Mouse (Mus musculus) cerebellum, postnatal 14 days (tissue): ENCODE data around the gene Rtl8a.
A peak's percentile ranks its signal among the peaks of the same experiment; 100 is the strongest.
"Not testable (repeated sequence)": the region's sequence is repeated elsewhere in the genome, so short reads cannot be mapped to it uniquely, and the experiment has no call there.

Source experiments
- DNase-seq, 2 experiments: peaks; one replicate each; pipeline ENCODE4 v3.0.0; 2021; ENCODE audit warnings: mixed read lengths in 2 of 2

Gene Rtl8a

DNA sequence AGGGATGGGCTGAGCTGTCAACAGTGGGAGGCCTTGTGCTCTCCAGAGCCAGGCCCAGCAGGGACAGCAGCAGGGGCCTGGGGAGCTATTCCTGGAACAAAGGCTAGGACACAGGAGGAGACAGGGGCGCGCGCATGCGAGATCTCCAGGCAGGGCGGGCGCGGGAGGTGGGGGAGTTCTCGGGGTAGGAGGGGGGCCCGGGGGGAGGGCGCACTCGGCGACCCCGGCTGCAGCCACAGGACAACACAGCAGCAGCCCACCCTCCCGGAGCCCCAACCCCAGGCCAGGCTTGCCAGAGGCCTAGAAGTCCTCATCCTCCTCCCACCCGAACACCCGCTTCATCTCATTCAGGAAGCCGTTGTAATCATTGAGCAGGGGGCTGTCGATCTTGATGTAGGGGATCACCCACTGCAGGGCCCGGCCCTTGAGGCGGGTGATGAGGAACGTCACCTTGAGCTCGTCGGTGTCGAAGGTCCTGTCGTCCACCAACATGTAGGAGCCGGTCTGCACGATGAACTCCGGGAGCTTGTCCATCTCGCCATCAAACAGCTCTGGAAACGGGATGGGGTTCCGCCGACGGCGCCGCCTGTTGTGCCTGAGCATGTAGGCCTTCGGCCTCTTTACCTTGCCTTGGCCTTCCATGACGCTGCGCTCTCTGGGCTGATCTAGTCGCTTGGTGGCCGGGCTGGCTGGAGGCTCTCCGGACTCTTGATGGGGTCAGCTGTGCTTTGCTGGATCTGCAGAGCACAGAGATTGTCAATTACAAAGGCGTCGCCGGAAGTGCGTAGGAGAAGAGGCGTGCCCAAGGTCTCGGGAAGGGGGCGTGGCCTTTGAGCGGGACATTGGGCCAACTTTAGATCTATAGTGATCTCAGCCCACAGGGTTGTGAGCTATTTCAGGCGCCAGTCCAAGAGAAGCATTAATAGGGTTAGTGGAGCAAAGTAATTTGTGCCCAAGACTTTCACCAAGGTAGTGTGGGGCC lies at the start of gene Rtl8a:
Gene Rtl8a, minus strand, starts transcription at position 703 of the 982 bp plus-strand sequence.
- peak; percentile 83 to 87 for DNase-seq

DNA sequence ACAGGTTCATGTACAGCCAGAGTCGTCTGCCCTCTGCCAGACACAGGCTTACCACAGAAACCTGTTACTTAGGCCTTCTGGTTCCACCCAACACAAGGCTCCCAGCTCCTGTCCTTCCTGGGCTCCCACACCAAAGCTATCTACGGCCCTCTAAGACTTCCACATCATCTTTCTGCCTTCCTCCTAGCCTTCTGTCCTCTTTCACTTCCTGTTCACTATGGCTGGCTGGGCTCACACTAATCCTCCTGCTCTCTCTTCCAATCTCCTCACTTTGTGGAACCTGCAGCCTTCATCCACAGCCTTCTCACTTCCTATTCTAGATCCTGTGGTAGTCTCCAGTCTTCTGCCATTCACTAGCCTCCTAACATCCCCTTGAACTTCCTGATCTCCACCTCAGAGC lies 49.7 kb upstream of the Rtl8a start:
- no peak for DNase-seq

DNA sequence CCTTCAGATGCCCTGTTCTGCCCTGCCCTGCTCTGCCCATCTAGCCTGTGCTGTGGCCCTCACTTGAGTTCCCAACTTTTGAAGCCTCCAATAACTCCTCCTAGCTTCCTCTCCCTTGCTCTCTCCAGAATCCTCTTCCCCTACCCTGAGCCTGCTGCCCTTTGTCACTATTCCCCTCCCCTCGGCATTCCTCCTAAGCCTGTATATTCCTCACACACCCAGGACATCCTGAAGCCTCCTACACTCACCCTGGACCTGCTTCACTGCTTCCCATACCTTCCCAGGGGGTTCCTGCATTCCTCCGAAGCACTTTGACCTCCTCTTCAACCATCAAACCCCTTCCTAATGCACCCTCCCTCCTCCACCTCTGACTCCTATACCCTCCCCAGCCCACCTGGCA lies 48.6 kb upstream of the Rtl8a start:
- no peak for DNase-seq

DNA sequence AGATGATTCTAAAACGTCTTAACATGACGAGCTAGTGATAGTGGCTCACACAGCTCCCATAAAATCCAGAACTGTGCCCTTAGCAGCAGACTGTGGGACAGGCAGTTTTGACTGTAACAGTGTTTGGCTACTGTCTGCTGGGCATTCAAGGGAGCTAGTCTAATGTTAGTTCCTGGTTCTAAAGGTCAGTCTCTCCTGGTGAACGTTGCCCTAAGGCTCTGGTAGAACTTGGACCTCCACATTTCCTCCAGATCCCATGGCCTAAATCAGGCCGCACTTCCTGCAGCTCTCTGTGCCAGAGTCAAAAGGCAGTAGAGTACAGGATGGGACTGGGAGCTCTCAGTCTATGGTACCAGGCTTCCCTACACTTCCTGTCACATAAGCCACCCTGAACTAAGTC lies 41.2 kb upstream of the Rtl8a start:
- DNase-seq = not testable (repeated sequence)

DNA sequence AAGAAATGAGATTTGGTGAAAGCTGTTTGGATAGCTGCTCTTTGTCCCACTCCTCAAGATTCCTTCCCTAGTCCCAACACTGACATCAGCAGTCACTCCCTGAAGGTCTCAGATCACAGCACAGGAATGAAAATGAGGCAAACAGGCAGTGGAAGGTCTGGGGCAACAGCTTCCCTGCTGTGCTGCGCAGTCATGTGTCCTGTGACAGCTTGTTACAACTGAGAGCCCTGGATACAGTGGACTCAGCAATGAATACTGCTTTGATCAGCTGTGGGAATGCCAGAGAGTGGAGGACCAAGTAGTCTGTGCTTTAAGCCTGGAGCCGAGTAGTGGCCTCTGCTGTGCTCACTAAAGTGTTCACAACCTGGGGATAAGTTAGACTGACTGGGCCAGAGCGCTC lies 39.2 kb upstream of the Rtl8a start:
- DNase-seq = not testable (repeated sequence)

DNA sequence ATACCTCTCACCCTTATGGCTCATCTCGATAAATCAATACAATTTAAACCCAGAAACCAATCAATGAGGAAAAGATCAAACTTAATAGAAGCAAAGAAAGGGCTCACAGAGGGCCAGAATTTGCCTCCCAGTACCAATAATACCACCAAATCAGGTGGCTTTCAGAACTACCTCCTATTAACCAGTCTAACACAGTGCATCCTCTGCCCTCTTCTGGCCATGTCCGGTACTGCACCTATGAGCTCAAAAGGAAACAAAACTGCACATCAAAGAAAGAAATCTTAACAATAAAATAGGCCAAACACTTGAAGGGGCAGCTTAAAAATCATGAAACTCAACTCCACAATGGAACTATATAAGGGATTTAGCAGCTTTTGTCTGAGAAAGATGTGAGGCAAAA lies 33.5 kb upstream of the Rtl8a start:
- DNase-seq = peak; percentile 80 to 84

DNA sequence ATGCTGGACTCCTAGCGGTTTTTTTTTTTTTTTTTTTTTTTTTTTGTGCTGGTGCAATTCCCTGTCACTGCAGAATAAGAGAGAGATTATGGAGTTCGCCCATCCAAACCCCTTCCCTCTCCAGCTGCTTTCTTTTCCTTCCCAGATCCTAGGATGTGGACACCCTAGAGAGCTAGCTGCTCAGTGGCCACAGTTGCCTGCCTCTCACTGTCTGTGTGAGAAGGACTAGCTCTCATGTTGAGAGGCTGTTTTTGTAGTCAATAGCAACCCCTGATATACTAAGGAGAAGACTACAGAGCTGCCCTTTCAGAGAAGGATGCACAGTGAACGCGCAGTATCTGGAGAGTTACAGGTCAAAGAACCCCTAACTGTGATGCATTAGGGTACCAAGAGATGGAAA lies 27.2 kb upstream of the Rtl8a start:
- DNase-seq = not testable (repeated sequence)

DNA sequence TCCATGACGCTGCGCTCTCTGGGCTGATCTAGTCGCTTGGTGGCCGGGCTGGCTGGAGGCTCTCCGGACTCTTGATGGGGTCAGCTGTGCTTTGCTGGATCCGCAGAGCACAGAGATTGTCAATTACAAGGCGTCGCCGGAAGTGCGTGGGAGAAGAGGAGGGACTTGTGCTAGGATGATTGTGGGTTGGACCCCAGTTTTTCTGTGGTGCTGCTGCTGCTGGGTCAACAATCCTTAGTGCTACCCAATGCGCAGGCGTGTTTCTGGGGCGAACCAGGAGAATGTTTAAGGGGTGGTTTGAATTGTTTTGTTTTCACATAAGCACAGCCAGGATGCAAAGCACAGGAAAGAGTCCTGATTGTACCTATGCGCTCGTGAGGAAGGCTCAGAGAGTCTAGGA lies 26.8 kb upstream of the Rtl8a start, which contains the start of gene Rtl8b:
Gene Rtl8b, minus strand, starts transcription at position 115 of the 400 bp plus-strand sequence.
- peak; percentile 84 to 85 for DNase-seq

DNA sequence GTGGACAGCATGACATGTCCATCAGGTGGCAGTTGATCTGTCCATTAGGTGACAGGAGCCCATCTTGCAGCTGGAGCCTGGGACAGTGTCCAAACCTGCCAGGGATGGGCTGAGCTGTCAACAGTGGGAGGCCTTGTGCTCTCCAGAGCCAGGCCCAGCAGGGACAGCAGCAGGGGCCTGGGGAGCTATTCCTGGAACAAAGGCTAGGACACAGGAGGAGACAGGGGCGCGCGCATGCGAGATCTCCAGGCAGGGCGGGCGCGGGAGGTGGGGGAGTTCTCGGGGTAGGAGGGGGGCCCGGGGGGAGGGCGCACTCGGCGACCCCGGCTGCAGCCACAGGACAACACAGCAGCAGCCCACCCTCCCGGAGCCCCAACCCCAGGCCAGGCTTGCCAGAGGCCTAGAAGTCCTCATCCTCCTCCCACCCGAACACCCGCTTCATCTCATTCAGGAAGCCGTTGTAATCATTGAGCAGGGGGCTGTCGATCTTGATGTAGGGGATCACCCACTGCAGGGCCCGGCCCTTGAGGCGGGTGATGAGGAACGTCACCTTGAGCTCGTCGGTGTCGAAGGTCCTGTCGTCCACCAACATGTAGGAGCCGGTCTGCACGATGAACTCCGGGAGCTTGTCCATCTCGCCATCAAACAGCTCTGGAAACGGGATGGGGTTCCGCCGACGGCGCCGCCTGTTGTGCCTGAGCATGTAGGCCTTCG lies 26.2 kb upstream of the Rtl8a start:
- DNase-seq = not testable (repeated sequence)

DNA sequence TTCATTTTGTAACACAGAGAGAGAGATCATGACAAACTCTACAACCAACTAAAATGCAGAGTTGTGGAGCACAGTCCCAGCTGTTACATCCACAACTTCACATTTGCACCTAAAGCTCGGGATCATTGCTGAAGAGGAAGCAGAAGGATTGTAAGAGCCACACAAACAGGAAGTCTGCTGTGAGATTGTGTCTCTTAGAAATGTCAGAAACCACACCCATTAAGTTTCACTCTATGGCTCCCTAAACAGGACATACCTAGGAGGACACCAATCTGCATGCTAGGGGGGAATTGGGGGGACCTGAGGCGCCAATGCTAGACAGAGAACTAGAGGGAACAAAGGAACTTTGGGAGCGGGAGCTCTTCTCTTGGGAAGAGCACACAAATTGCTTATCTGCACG lies 9.4 kb upstream of the Rtl8a start:
- not testable (repeated sequence) for DNase-seq

DNA sequence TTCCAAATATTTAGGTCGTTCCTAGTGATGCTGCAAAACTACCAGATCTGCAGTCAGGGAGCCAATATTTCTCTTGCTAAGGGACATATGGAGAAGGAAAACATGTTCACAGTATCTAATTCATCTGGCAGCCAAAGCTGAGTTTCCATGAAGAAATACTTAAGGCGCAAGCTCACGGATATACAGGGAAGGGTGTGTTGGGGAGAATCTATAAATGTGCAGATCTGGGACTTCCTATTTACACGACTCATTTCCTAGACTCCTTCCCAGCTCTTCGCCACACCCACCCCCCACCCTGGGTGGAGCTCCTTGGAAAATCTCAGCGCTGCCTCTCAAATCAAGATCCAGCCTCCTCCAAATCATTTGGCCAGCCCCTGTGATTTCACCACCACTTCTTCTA lies 2.4 kb upstream of the Rtl8a start:
- no peak for DNase-seq

DNA sequence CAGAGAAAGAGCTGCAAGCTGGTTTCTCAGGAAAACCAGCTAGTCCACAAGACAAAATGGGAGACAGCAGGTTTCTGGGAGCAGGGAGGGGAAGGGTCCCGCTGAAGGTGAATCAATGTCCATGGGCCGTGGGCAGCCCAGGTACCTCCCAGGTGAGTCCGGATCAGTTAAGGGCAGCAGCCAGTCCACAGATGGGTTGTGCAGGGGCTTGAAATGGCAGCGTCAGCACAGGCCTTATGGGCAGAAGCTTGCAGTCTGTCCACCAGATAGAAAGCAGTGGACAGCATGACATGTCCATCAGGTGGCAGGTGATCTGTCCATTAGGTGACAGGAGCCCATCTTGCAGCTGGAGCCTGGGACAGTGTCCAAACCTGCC lies 890 bp downstream of the Rtl8a start:
- peak; percentile 5 for DNase-seq

DNA sequence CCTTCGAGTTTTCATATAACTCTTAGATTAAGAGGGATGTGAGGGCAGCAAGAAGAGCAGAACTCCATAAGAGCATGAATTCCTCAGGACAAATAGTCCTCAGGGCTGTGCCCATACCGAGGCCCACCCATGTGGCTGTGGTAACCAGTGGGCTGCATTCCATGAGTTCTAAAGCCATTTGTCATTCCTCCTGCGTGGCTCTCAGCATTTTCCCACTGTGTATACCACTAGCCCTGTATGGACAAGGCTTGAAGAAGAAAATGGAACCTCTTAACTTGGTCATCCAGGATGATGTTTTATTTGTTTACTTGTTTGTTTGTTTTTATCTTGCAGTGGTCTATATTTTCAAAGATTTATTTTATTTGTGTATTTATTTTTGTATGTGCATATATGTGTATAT lies 5.4 kb downstream of the Rtl8a start:
- DNase-seq = not testable (repeated sequence)

DNA sequence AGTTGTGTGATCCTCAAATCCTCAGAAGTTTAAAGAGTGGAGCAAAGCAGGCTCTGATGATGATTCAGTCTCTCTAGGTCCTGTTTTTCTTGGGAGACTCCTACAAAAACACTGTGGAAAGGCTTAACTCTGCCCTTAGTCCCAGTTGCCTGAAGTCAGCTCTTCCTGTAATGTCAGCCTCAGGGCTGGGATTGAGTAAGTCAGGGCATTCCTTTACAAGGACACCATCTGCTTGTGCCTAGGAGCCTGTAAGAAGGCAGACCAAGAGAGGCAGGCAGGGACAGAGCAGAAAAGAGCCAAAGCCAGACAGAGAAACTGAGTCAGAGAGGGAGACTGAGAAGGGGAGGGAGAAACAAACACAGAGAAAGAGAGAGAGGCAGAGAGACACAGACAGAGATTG lies 32.1 kb downstream of the Rtl8a start:
- DNase-seq = not testable (repeated sequence)

DNA sequence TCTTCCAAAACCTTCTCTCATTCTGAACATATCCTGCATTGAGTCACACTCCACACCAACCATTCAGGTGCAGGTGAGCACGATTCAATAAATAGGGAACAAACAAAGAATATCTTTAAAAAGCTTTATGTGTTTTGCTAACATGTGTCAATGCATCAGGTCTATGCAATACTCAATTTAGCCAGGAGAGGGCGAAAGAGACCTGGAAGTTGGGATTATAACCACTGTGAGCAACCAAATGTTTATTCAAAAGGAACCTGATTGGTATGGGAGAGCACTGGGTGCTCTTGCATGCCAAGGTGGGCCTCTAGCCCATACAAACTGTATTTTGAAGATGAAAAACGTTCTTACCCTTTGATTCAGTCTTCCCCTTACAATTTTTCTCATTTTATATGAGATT lies 32.9 kb downstream of the Rtl8a start:
- peak; percentile 83 to 86 for DNase-seq

DNA sequence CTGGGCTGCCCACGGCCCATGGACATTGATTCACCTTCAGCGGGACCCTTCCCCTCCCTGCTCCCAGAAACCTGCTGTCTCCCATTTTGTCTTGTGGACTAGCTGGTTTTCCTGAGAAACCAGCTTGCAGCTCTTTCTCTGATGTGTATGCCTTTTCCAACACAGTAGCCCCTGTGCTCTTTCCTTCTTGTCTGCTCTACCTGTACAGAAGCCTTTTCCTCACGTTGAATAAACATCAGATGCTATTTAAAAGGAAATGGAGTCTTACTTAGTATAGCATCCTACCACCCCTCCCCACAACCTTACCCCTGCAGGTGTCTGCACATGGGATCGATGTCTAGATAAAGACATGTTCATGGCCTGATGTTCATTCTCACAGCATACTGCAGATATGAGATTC lies 34.6 kb downstream of the Rtl8a start, which contains the start of gene Gm14597:
Gene Gm14597, minus strand, starts transcription at position 101 of the 400 bp plus-strand sequence.
- not testable (repeated sequence) for DNase-seq

DNA sequence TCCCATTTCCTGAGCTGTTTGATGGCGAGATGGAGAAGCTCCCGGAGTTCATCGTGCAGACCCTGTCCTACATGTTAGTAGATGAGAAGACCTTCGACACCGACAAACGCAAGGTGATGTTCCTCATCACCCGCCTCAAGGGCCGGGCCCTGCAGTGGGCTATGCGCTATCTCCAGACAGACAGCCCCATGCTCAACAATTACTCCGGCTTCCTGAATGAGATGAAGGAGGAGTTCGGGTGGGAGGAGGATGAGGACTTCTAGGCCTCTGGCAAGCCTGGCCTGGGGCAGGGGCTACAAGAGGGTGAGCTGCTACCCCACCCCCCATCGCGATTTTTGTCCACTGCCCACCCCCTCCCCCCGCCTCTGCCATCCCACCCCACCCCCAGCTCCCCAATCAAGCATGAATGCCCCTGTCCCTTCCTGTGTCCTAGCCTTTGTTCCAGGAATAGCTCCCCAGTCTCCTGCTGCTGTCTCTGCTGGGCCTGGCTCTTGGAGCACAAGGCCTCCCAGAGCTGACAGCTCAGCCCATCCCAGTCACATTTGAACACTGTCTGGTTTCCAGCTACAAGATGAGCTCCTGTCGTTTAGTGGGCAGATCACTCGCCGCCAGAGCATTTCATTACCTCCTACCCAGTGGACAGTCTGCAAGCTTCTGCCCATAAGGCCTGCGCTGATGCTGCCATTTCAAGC lies 35.2 kb downstream of the Rtl8a start:
- DNase-seq = peak; percentile 40 to 45

DNA sequence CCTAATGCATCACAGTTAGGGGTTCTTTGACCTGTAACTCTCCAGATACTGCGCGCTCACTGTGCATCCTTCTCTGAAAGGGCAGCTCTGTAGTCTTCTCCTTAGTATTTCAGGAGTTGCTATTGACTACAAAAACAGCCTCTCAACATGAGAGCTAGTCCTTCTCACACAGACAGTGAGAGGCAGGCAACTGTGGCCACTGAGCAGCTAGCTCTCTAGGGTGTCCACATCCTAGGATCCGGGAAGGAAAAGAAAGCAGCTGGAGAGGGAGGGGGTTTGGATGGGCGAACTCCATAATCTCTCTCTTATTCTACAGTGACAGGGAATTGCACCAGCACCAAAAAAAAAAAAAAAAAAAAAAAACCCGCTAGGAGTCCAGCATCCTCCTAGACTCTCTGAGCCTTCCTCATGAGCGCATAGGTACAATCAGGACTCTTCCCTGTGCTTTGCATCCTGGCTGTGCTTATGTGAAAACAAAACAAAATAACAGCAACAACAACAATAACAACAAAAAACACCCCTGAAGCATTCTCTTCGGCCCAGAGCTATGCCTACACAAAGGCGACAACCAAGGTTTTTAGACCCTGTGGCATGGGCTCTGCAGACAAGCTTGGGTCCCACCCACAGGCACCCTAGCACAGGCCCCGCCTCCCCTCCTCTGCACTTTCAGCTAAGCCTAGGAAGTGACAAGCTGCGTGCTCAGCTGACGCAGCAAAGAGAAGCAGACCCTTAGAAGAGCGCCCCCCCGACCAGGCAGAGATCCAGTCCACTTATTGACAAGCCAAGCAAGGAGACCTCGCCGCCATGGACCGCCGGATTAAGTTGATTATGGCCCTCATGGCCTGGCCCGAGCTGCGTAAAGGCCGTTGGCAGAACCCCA lies 36.0 kb downstream of the Rtl8a start, which contains the start of gene Rtl8c:
Gene Rtl8c, plus strand, starts transcription at position 791 of the 880 bp plus-strand sequence.
- DNase-seq = peak; percentile 79 to 82

DNA sequence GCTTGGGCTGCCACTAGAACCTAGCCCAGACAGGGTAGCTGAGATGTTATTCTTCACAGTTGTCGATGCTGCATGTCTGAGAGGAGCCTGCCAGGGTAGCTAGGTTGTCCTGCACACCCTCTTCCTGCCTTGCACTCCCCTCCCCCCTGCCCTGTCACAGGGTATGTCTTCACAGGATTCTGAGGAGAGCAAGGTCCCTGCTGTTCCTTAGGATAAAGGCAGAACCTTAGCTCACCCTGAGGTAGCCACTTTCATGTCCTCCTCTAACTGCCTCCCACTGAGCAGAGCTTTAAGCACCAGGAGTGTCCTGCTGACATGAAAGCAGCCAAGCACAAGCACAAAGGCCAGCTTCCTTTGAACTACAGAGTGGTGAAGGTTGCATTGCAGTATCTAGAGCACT lies 37.3 kb downstream of the Rtl8a start:
- peak in 1 of 2 experiments; percentile 5 for DNase-seq

DNA sequence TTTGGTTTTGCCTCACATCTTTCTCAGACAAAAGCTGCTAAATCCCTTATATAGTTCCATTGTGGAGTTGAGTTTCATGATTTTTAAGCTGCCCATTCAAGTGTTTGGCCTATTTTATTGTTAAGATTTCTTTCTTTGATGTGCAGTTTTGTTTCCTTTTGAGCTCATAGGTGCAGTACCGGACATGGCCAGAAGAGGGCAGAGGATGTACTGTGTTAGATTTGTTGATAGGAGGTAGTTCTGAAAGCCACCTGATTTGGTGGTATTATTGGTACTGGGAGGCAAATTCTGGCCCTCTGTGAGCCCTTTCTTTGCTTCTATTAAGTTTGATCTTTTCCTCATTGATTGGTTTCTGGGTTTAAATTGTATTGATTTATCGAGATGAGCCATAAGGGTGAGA lies 43.5 kb downstream of the Rtl8a start:
- peak; percentile 70 to 87 for DNase-seq
